Mouse (Mus musculus): ENCODE measurements around the gene Arhgef19.

- TF ChIP-seq POLR2A (IDR thresholded peaks at IDR 0.05; ENCODE audit: extremely low read depth, insufficient read depth, low read length): no peak
- TF ChIP-seq CTCF (IDR thresholded peaks at IDR 0.05; ENCODE audit: low read depth, low read length): no peak
Observed at GRCm38 (mm10) chr4:141200906-141201305, 38.4 kb upstream of the Arhgef19 start.

Measured in liver, adult 2 months (tissue).